Mouse (Mus musculus) liver, embryonic 12.5 days (tissue): ENCODE data around the gene Adamtsl1. TPM values are rescaled to one million over a fixed set of nuclear protein-coding genes. Genes with fewer than 3 reads are reported as not detected.
A peak's percentile ranks its signal among the peaks of the same experiment; 100 is the strongest.

Source experiments
- ATAC-seq: fragments of 200-750 bp; cut with Nextera tagmentation; 2 replicates; pipeline ENCODE4 v1.8.0; 2017; ENCODE audit warnings: moderate number of reproducible peaks, mild to moderate bottlenecking, moderate library complexity
- H3K27ac ChIP-seq: fragments of 300-500 bp; sonication (generic); 2 replicates; pipeline ENCODE4 v1.5.1; 2016; ENCODE audit warnings: mild to moderate bottlenecking
- H3K27me3 ChIP-seq: fragments of 300-500 bp; sonication (generic); replicated peaks from 2 replicates; pipeline ENCODE4 v1.6.1; 2016; ENCODE audit warnings: mild to moderate bottlenecking, moderate library complexity
- H3K36me3 ChIP-seq: fragments of 300-500 bp; sonication (generic); 2 replicates; pipeline ENCODE4 v1.6.1; 2016; ENCODE audit warnings: mild to moderate bottlenecking, moderate library complexity
- H3K4me1 ChIP-seq: fragments of 300-500 bp; sonication (generic); 2 replicates; pipeline ENCODE4 v1.6.1; 2016
- H3K4me2 ChIP-seq: fragments of 300-500 bp; sonication (generic); 2 replicates; pipeline ENCODE4 v1.6.1; 2016; ENCODE audit warnings: mild to moderate bottlenecking, moderate library complexity
- H3K4me3 ChIP-seq: fragments of 300-500 bp; sonication (generic); 2 replicates; pipeline ENCODE4 v1.5.1; 2016; ENCODE audit warnings: mild to moderate bottlenecking, moderate library complexity
- H3K9ac ChIP-seq: fragments of 300-500 bp; sonication (generic); 2 replicates; pipeline ENCODE4 v1.6.1; 2016; ENCODE audit warnings: mild to moderate bottlenecking, moderate library complexity
- H3K9me3 ChIP-seq: fragments of 300-500 bp; sonication (generic); replicated peaks from 2 replicates; pipeline ENCODE4 v1.6.1; 2016; ENCODE audit warnings: mild to moderate bottlenecking, moderate library complexity
- WGBS: fragments of 180-500 bp; shearing (Covaris S2); methylation state at CpG from one replicate; pipeline ENCODE4 v1.1.7; 2016; ENCODE audit not compliant: insufficient replicate concordance; 5-methylcytosine and 5-hydroxymethylcytosine counted together
- polyA plus RNA-seq: library from polyadenylated mRNA; unstranded; fragments of >200 nt; fragmentation: Nextera tagmentation; extraction: Ambion mirVana; gene quantifications from 2 replicates; pipeline ENCODE4 v1.2.1, GENCODE M21; 2016

Adamtsl1 gene
- polyA plus RNA-seq, 1 experiment from 2014 or later = 2.4 TPM

DNA sequence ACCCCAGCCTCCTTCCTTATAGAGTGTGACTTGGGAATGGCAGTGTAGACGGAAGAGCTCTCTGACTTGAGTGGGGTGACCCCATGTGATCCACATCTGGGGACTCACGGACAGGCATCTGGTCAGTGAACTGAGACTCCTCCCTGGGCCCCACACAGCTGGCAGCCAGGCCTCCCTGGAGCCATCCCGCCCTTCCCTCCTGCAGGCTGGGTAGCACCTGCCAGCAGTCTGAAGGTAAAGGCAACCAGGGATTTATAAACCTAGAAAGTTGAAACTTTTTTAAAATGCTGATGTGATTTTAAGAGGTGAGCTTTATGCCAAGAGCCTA, 893.2 kb downstream of the Adamtsl1 start:
- no peaks in the 10 kb centered on the region for H3K36me3 ChIP-seq
- no peaks in the 10 kb centered on the region; the same call in 1 of the 2 replicates for H3K4me1 ChIP-seq
- no peak for ATAC-seq
- H3K27ac ChIP-seq = no peak overlapping the region
- H3K9me3 ChIP-seq = no peaks in the 10 kb centered on the region
- H3K9ac ChIP-seq = no peak overlapping the region
- H3K4me2 ChIP-seq = no peak overlapping the region
- no peaks in the 10 kb centered on the region for H3K27me3 ChIP-seq
- WGBS = 65% methylated on average over 3 of the region's 3 CpGs
- no peak overlapping the region for H3K4me3 ChIP-seq

DNA sequence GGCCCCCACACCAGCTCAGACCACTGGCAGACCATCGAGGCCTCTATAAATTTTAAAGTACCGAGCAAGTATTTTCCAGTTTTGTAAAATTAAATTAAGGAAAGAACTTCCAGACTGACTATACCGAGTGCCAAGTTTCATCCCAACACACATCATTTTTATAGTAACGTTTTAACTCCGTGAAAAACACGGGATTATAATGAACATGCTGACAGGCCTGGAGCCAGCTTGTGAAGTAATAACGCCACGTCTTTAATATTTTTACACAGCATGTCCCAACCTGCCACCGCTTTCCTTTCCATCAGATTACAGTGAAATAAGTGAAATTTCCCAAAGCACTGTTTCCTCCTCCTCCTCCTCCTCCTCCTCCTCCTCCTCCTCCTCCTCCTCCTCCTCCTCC, 894.4 kb downstream of the Adamtsl1 start:
- no peak for ATAC-seq
- no peaks in the 10 kb centered on the region; the same call in 1 of the 2 replicates for H3K4me1 ChIP-seq
- no peak overlapping the region for H3K4me2 ChIP-seq
- H3K27ac ChIP-seq = no peak overlapping the region
- H3K9me3 ChIP-seq = no peaks in the 10 kb centered on the region
- H3K27me3 ChIP-seq = no peaks in the 10 kb centered on the region
- no peaks in the 10 kb centered on the region for H3K36me3 ChIP-seq
- WGBS = 81% methylated on average over 9 of the region's 9 CpGs
- no peak overlapping the region for H3K9ac ChIP-seq
- H3K4me3 ChIP-seq = no peak overlapping the region

DNA sequence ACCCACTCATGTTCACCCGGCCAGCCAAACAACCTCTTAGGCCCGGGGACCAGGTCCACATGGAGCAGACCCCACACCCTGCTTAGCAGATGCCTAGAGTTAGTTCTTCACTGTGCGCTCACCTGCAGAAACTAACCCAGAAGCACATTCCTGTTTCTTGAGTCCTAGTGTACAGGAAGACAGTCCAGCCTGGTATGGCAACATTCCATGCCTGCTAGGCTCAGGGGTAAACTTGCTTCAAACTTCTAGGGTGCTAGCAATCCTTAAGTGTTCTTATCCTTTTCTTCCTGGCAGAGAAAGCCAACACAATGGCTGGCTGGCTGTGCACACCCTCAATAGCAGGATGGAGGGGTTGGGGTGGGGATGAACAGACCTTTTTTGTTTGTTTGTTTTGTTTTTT, 897.0 kb downstream of the Adamtsl1 start:
- H3K9ac ChIP-seq = no peak overlapping the region
- ATAC-seq = no peak
- H3K4me3 ChIP-seq = no peak overlapping the region
- WGBS = 76% methylated on average over 3 of the region's 3 CpGs
- H3K4me1 ChIP-seq = no peaks in the 10 kb centered on the region; the same call in 1 of the 2 replicates
- H3K27me3 ChIP-seq = no peaks in the 10 kb centered on the region
- no peak overlapping the region for H3K27ac ChIP-seq
- H3K36me3 ChIP-seq = no peaks in the 10 kb centered on the region
- no peaks in the 10 kb centered on the region for H3K9me3 ChIP-seq
- no peak overlapping the region for H3K4me2 ChIP-seq

DNA sequence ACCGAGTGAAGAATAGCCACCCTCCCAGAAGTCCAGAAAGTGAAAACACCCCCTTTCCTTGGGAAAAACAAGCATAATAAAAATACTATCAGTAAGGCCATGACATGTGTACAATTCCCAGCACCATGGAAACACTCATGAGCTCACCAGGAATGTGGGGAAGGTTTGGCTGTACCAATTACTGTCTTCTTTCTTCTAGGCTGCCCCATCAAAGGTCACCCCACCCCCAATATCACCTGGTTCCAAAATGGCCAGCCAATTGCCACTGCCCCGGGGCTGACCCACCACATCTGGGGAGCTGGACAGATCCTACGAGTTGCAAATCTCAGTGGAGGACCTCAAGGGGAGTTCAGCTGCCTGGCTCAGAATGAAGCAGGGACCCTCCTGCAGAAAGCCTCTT, 899.4 kb downstream of the Adamtsl1 start:
- WGBS = 50% methylated on average over 3 of the region's 3 CpGs
- ATAC-seq = no peak
- H3K4me3 ChIP-seq = no peak overlapping the region
- H3K4me2 ChIP-seq = no peak overlapping the region
- H3K27me3 ChIP-seq = no peaks in the 10 kb centered on the region
- H3K4me1 ChIP-seq = no peaks in the 10 kb centered on the region
- H3K9ac ChIP-seq = no peak overlapping the region
- H3K27ac ChIP-seq = no peak overlapping the region
- no peaks in the 10 kb centered on the region for H3K36me3 ChIP-seq
- no peaks in the 10 kb centered on the region for H3K9me3 ChIP-seq

DNA sequence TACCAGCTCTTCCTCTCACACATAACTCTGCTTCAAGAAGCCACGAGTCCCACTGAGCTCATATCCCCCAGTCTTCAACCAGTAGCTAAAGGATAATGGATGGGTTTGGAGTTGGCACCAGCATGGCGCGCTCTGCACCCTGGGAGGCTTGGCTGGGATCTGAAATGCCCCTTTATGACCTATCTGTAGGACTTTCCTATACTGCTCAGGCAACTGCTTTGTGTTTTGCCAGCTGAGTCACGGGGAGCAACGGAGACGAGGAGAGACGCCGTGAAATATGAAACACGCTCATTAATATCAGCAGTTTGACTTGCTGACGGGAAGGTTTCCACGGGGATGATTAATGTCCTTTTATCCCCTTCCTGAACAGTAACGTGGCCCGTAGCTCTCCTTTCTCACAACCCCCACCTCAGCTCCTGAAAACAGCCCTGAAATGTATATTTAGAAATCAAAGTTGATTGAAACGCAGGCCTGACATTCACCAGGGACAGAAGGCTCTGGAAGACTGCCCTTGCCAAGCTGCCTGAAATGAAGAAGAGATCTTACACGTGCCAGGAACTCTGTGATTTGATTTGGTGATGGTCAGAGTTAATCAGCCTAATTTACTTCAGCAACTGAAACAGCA, 902.5 kb downstream of the Adamtsl1 start:
- Histone ChIP-seq H3K4me1 (no peaks in the 10 kb centered on the region), H3K9me3 (no peaks in the 10 kb centered on the region), H3K4me2 (no peak overlapping the region), H3K27ac (no peak overlapping the region), H3K4me3 (no peak overlapping the region), H3K27me3 (no peaks in the 10 kb centered on the region), H3K9ac (no peak overlapping the region), H3K36me3 (no peaks in the 10 kb centered on the region)
- 70% methylated on average over 15 of the region's 15 CpGs for WGBS
- ATAC-seq = no peak

DNA sequence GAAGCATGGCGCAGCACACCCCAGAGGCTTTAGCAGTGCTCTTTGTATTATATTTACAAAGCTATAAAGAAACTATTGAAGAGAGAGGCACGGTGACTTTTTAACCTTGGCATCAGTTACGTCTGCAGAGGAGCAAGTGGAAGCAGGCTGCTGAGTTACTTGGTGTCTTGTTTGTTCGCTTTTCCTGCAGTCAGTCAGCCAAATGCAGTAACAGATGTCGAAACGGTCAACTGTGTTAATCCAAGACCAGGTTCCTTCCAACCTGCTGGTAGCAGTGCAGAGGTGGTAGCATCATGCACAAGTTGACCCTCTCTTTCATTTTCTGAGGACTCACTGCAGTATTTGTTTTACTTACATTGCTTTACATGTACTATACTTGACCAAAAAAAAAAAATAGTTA, 908.6 kb downstream of the Adamtsl1 start:
- Histone ChIP-seq H3K4me1 (0 out of 2 replicates have a peak, but pooled peaks cover 6% of the 10 kb centered on the region), H3K36me3 (no peaks in the 10 kb centered on the region), H3K27ac (no peak overlapping the region), H3K4me2 (no peak overlapping the region), H3K27me3 (no peaks in the 10 kb centered on the region), H3K9me3 (no peaks in the 10 kb centered on the region), H3K9ac (no peak overlapping the region), H3K4me3 (no peak overlapping the region)
- WGBS = 73% methylated on average over 6 of the region's 6 CpGs
- ATAC-seq = no peak

DNA sequence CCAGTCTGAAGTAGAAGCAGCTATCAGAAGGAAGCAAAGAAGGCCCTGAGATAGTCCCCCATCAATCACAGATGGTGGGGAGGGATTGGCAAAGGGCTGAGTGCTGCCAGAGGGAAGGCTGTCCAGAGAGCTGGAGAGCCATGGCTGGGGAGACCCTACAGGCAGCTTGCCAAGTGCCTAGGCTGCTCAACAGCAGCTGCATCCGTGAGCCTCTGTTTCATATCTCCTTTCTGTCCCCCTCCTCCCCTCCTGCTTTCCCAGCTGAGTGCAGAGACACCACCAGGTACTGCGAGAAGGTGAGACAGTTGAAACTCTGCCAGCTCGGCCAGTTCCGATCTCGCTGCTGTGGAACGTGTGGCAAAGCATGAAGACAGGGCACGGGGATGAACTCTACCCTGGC, 911.6 kb downstream of the Adamtsl1 start:
- Histone ChIP-seq H3K4me1 (0 out of 2 replicates have a peak, but pooled peaks cover 6% of the 10 kb centered on the region), H3K27me3 (no peaks in the 10 kb centered on the region), H3K9me3 (no peaks in the 10 kb centered on the region), H3K4me2 (no peak overlapping the region), H3K36me3 (no peaks in the 10 kb centered on the region), H3K4me3 (no peak overlapping the region), H3K27ac (no peak overlapping the region), H3K9ac (no peak overlapping the region)
- no peak for ATAC-seq
- 61% methylated on average over 7 of the region's 7 CpGs for WGBS

DNA sequence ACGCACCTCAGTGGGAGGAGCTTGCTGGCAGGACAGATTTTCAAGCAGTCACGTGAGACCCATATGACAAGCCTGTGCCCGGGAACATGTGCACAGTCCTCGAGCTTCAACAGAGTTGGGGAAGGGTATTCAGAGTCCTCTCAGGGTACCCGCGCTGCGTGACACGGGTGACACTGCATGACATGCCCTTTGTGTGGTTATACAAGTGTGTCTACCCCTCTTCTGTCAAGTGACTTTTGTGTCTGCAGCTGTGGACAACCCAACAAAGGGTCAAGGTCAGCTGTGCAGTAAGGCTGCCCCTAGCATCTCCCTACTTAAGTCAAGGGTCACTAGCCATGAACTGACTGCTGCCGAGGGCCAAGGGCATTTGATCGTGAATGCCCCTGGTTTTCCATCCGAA, 912.6 kb downstream of the Adamtsl1 start:
- no peak overlapping the region for H3K9ac ChIP-seq

DNA sequence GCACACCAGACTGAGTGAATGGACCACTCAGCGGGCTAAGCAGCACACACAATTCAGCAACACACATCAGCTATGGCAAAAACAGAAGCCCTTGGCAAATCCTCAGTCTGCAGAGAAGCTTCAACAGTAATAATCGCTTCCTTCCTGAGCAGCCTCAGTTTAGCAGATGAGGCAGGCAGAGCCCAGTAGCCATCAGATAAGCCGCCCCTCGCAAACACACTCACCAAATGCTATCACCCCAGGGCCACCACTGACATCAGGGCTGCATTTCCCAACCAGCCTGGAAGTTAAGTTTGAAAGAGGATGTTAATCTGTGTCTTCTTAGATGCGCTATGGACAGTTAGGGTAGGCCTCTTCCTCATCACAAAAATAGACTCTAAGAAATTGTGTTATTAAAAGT, 913.3 kb downstream of the Adamtsl1 start:
- 0 out of 2 replicates have a peak, but pooled peaks have one; percentile 35 for ATAC-seq
- H3K4me3 ChIP-seq = no peak overlapping the region
- no peak overlapping the region for H3K9ac ChIP-seq
- 27% methylated on average over 5 of the region's 5 CpGs for WGBS
- no peak overlapping the region for H3K27ac ChIP-seq
- no peaks in the 10 kb centered on the region for H3K9me3 ChIP-seq
- H3K4me2 ChIP-seq = no peak overlapping the region
- H3K27me3 ChIP-seq = no peaks in the 10 kb centered on the region
- H3K36me3 ChIP-seq = no peaks in the 10 kb centered on the region
- 0 out of 2 replicates have a peak, but pooled peaks cover 6% of the 10 kb centered on the region for H3K4me1 ChIP-seq

More for the DNA sequence above, 912.6 kb downstream of the Adamtsl1 start:
- Histone ChIP-seq H3K27me3 (no peaks in the 10 kb centered on the region), H3K9me3 (no peaks in the 10 kb centered on the region), H3K27ac (no peak overlapping the region), H3K4me3 (no peak overlapping the region), H3K4me2 (no peak overlapping the region), H3K4me1 (0 out of 2 replicates have a peak, but pooled peaks cover 6% of the 10 kb centered on the region), H3K36me3 (no peaks in the 10 kb centered on the region)
- ATAC-seq = no peak
- WGBS = 73% methylated on average over 11 of the region's 11 CpGs

DNA sequence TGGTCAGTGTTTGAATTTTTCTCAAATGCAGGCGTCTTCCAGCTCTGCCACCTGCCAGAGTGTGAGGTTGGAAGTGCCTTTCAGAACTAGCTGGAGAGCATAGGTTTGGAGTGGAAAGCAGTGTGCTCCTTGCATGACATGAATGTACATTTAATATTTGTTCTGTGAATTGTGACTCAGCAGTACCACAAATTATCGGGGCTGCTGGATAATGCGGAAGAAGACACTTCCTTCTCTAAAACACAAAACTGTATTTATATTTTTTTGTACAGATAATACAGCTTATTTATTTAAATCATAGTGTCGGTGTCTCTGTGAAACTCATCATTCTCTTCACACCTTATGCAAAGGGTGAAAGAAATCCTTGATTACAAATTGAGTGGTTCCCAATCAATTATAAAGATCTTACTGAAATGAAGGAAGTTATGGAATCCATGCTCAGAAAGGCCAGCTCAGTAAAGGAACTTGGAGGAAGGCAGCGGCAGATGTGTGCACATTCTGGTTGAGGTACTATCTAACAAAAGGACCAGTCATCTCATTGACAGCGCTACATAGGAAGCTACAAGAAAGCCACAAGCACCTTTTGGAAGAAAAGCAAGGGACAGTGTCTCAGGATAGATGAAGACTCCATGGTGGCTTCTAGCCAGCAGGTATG, 914.2 kb downstream of the Adamtsl1 start:
- 0 out of 2 replicates have a peak, but pooled peaks cover 6% of the 10 kb centered on the region for H3K4me1 ChIP-seq
- 61% methylated on average over 6 of the region's 6 CpGs for WGBS
- ATAC-seq = no peak

DNA sequence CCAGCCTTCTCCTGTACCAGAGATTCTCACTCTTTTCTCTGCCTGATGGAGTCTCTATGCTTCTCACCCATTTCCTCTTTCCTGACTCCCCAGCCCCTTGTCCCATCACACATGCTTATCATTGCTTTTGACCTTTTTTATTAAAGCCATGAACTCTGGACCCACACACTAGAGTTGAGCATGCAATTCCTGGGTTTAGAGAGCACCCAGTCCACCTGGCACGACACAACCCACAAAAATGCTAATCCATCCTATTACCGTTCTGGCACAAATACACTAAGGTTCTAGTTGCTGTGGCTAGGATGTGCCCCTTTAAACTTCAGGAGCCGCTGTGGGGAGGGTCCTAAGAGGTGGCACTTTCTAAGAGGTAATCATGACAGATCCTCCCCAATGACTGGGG, 921.7 kb downstream of the Adamtsl1 start:
- H3K9ac ChIP-seq = no peak overlapping the region

More for the DNA sequence above, 914.2 kb downstream of the Adamtsl1 start:
- H3K9ac ChIP-seq = no peak overlapping the region
- no peak overlapping the region for H3K4me2 ChIP-seq
- no peak overlapping the region for H3K4me3 ChIP-seq
- H3K36me3 ChIP-seq = no peaks in the 10 kb centered on the region
- no peaks in the 10 kb centered on the region for H3K9me3 ChIP-seq
- no peak overlapping the region for H3K27ac ChIP-seq
- H3K27me3 ChIP-seq = no peaks in the 10 kb centered on the region

DNA sequence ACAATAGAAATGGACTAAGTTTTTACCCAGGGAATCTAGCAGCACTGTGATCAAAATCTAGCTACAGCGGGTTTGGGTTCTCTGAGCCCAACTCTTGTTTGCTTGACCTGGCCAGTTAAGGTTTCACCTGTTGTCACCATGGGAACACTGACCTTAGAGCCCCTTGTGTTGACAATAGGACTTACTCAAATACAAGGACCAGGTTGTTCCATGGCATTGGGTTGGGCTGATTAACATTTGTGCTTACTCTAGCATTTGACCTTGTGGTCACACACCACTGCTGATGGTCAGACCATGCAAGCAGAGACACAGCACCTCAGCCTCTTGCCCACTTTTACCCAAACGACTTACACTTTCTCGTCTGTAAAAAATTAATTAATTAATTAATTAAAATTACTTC, 922.4 kb downstream of the Adamtsl1 start:
- H3K27me3 ChIP-seq = no peaks in the 10 kb centered on the region
- no peak overlapping the region for H3K27ac ChIP-seq
- no peak overlapping the region for H3K4me3 ChIP-seq
- H3K9me3 ChIP-seq = no peaks in the 10 kb centered on the region
- no peak overlapping the region for H3K4me2 ChIP-seq
- H3K4me1 ChIP-seq = no peaks in the 10 kb centered on the region
- no peak overlapping the region for H3K9ac ChIP-seq
- no peaks in the 10 kb centered on the region for H3K36me3 ChIP-seq
- 64% methylated on average over 3 of the region's 3 CpGs for WGBS
- peak; percentile 83 for ATAC-seq

More for the DNA sequence above, 921.7 kb downstream of the Adamtsl1 start:
- Histone ChIP-seq H3K4me2 (no peak overlapping the region), H3K4me3 (no peak overlapping the region), H3K27me3 (no peaks in the 10 kb centered on the region), H3K9me3 (no peaks in the 10 kb centered on the region), H3K27ac (no peak overlapping the region), H3K36me3 (no peaks in the 10 kb centered on the region), H3K4me1 (no peaks in the 10 kb centered on the region)
- 70% methylated on average over 3 of the region's 3 CpGs for WGBS
- no peak for ATAC-seq
